Mouse (Mus musculus): Measurements from ENCODE around the gene Hist1h3c. TPM values are rescaled to one million over a fixed set of nuclear protein-coding genes. Genes with fewer than 3 reads are reported as not detected.

The Hist1h3c gene
- total and polyA plus RNA-seq, 2 experiments from 2014 or later: 420 TPM; not detected in 1

GRCm38 (mm10) chr13:23699767-23700166 is 45.6 kb downstream of the Hist1h3c start:
- no peak for DNase-seq (ENCODE audit: low spot score)
- no peak for ATAC-seq (ENCODE audit: low FRiP score)
- no peak overlapping the region for H3K4me3 ChIP-seq (ENCODE audit: low read depth, low read length)

GRCm38 (mm10) chr13:23698996-23699395 is 46.4 kb downstream of the Hist1h3c start:
- no peaks in the 10 kb centered on the region for H3K27me3 ChIP-seq (ENCODE audit: insufficient read depth, low read length)
- H3K4me1 ChIP-seq (ENCODE audit: insufficient read depth, low read length): no peaks in the 10 kb centered on the region
- H3K9ac ChIP-seq (replicated peaks; ENCODE audit: low read length, poor library complexity, severe bottlenecking): no peak overlapping the region
- no peaks in the 10 kb centered on the region for H3K9me3 ChIP-seq (ENCODE audit: low read length)
- no peak for TF ChIP-seq CTCF (IDR thresholded peaks at IDR 0.05)
- no peak for ATAC-seq (ENCODE audit: low FRiP score)
- DNase-seq (ENCODE audit: low spot score): no peak
- peak overlapping the region; percentile 38 for H3K4me2 ChIP-seq (ENCODE audit: low read depth, low read length, poor library complexity, severe bottlenecking)
- H3K4me3 ChIP-seq (ENCODE audit: low read depth, low read length): no peak overlapping the region
- H3K27ac ChIP-seq (ENCODE audit: low read depth, low read length): no peak overlapping the region
- 54% methylated on average over 6 of the region's 6 CpGs for WGBS
- no peaks in the 10 kb centered on the region for H3K36me3 ChIP-seq (ENCODE audit: insufficient read depth, low read length)

More at GRCm38 (mm10) chr13:23699767-23700166, 45.6 kb downstream of the Hist1h3c start:
- WGBS: 69% methylated on average over 3 of the region's 3 CpGs
- no peak for TF ChIP-seq CTCF (IDR thresholded peaks at IDR 0.05)
- no peak overlapping the region for H3K4me2 ChIP-seq (ENCODE audit: low read depth, low read length, poor library complexity, severe bottlenecking)
- H3K36me3 ChIP-seq (ENCODE audit: insufficient read depth, low read length): no peaks in the 10 kb centered on the region
- H3K9ac ChIP-seq (replicated peaks; ENCODE audit: low read length, poor library complexity, severe bottlenecking): no peak overlapping the region
- H3K9me3 ChIP-seq (ENCODE audit: low read length): no peaks in the 10 kb centered on the region
- H3K4me1 ChIP-seq (ENCODE audit: insufficient read depth, low read length): no peaks in the 10 kb centered on the region
- H3K27me3 ChIP-seq (ENCODE audit: insufficient read depth, low read length): no peaks in the 10 kb centered on the region
- no peak overlapping the region for H3K27ac ChIP-seq (ENCODE audit: low read depth, low read length)

- no peaks in the 10 kb centered on the region for H3K36me3 ChIP-seq (ENCODE audit: insufficient read depth, low read length)
- peak; percentile 98 for DNase-seq (ENCODE audit: low spot score)
- peak within 1 kb of the TSS; percentile 78 for H3K27ac ChIP-seq (ENCODE audit: low read depth, low read length)
- ATAC-seq (ENCODE audit: low FRiP score): peak; percentile 97
- 0% methylated on average over 16 of the region's 22 CpGs for WGBS
- no peaks in the 10 kb centered on the region for H3K4me1 ChIP-seq (ENCODE audit: insufficient read depth, low read length)
- H3K27me3 ChIP-seq (ENCODE audit: insufficient read depth, low read length): no peaks in the 10 kb centered on the region
- peak within 1 kb of the TSS; percentile 59 for H3K4me2 ChIP-seq (ENCODE audit: low read depth, low read length, poor library complexity, severe bottlenecking)
- no peaks in the 10 kb centered on the region for H3K9me3 ChIP-seq (ENCODE audit: low read length)
- peak within 1 kb of the TSS; percentile 43 for H3K4me3 ChIP-seq (ENCODE audit: low read depth, low read length)
- peak; percentile 21 for TF ChIP-seq CTCF (IDR thresholded peaks at IDR 0.05)
- H3K9ac ChIP-seq (replicated peaks; ENCODE audit: low read length, poor library complexity, severe bottlenecking): peak within 1 kb of the TSS; percentile 56
Observed at GRCm38 (mm10) chr13:23698300-23698693, 47.1 kb downstream of the Hist1h3c start, which contains the start of gene Hist1h4c. TSS of gene Hist1h4c (minus strand) at chr13:23698454.

- H3K4me3 ChIP-seq (ENCODE audit: low read depth, low read length): peak overlapping the region; percentile 43
- peak; percentile 86 for ATAC-seq (ENCODE audit: low FRiP score)
- peak overlapping the region; percentile 56 for H3K9ac ChIP-seq (replicated peaks; ENCODE audit: low read length, poor library complexity, severe bottlenecking)
- no peaks in the 10 kb centered on the region for H3K27me3 ChIP-seq (ENCODE audit: insufficient read depth, low read length)
- peak; percentile 77 for DNase-seq (ENCODE audit: low spot score)
- H3K27ac ChIP-seq (ENCODE audit: low read depth, low read length): peak overlapping the region; percentile 78
- no peaks in the 10 kb centered on the region for H3K4me1 ChIP-seq (ENCODE audit: insufficient read depth, low read length)
- peak; percentile 85 for TF ChIP-seq CTCF (IDR thresholded peaks at IDR 0.05)
- WGBS: under 1% methylated on average over 21 of the region's 32 CpGs
- H3K4me2 ChIP-seq (ENCODE audit: low read depth, low read length, poor library complexity, severe bottlenecking): peak overlapping the region; percentile 59
- no peaks in the 10 kb centered on the region for H3K9me3 ChIP-seq (ENCODE audit: low read length)
- no peaks in the 10 kb centered on the region for H3K36me3 ChIP-seq (ENCODE audit: insufficient read depth, low read length)
Observed at GRCm38 (mm10) chr13:23697491-23698299, 47.7 kb downstream of the Hist1h3c start.

- no peak overlapping the region for H3K27ac ChIP-seq (ENCODE audit: low read depth, low read length)
- H3K4me1 ChIP-seq (ENCODE audit: insufficient read depth, low read length): no peaks in the 10 kb centered on the region
- H3K4me2 ChIP-seq (ENCODE audit: low read depth, low read length, poor library complexity, severe bottlenecking): no peak overlapping the region
- no peak overlapping the region for H3K9ac ChIP-seq (replicated peaks; ENCODE audit: low read length, poor library complexity, severe bottlenecking)
- no peaks in the 10 kb centered on the region for H3K27me3 ChIP-seq (ENCODE audit: insufficient read depth, low read length)
- 64% methylated on average over 15 of the region's 15 CpGs for WGBS
- no peak for ATAC-seq (ENCODE audit: low FRiP score)
- H3K9me3 ChIP-seq (ENCODE audit: low read length): no peaks in the 10 kb centered on the region
- no peak for TF ChIP-seq CTCF (IDR thresholded peaks at IDR 0.05)
- no peaks in the 10 kb centered on the region for H3K36me3 ChIP-seq (ENCODE audit: insufficient read depth, low read length)
- H3K4me3 ChIP-seq (ENCODE audit: low read depth, low read length): no peak overlapping the region
- no peak for DNase-seq (ENCODE audit: low spot score)
Observed at GRCm38 (mm10) chr13:23696061-23696474, 49.3 kb downstream of the Hist1h3c start.

- Histone ChIP-seq H3K27ac (ENCODE audit: low read depth, low read length) (no peak within 1 kb of the TSS), H3K9ac (replicated peaks; ENCODE audit: low read length, poor library complexity, severe bottlenecking) (no peak within 1 kb of the TSS), H3K4me1 (ENCODE audit: insufficient read depth, low read length) (no peaks in the 10 kb centered on the region), H3K4me3 (ENCODE audit: low read depth, low read length) (no peak within 1 kb of the TSS), H3K36me3 (ENCODE audit: insufficient read depth, low read length) (no peaks in the 10 kb centered on the region), H3K27me3 (ENCODE audit: insufficient read depth, low read length) (no peaks in the 10 kb centered on the region), H3K9me3 (ENCODE audit: low read length) (no peaks in the 10 kb centered on the region), H3K4me2 (ENCODE audit: low read depth, low read length, poor library complexity, severe bottlenecking) (no peak within 1 kb of the TSS)
- DNase-seq (ENCODE audit: low spot score): no peak
- 56% methylated on average over 12 of the region's 13 CpGs for WGBS
- ATAC-seq (ENCODE audit: low FRiP score): no peak
- TF ChIP-seq CTCF (IDR thresholded peaks at IDR 0.05): no peak
Observed at GRCm38 (mm10) chr13:23695514-23695913, 49.9 kb downstream of the Hist1h3c start, which contains the start of gene Hist1h1t. TSS of gene Hist1h1t (plus strand) at chr13:23695814.

Small RNA genes lying within 50 kb of the gene (microRNA-seq; reads per million reads assigned to microRNA genes)
- not detected for gene Gm44314 (ENCODE audit: borderline number of aligned reads)
- gene Gm44484 (ENCODE audit: borderline number of aligned reads): not detected

Other genes starting within 250 kb of the Hist1h3c start
Only the 30 nearest of the 37 such genes appear.
- 21.3 and 23.4 TPM in 2 replicates for gene Hist1h1d, start 192.3 kb downstream of the Hist1h3c start, total RNA-seq (2014; rRNA removed)
- 0.04 and 0.07 TPM in 2 replicates for gene Hist1h1d, start 192.3 kb downstream of the Hist1h3c start, polyA plus RNA-seq (2015; fragmentation: Nextera tagmentation; extraction: Ambion mirVana)
- gene Hist1h3e, start 183.2 kb downstream of the Hist1h3c start, total RNA-seq (2014; rRNA removed): 203 and 384 TPM in 2 replicates
- 1.2 and 1.9 TPM in 2 replicates for gene Hist1h3e, start 183.2 kb downstream of the Hist1h3c start, polyA plus RNA-seq (2015; fragmentation: Nextera tagmentation; extraction: Ambion mirVana)
- gene Hist1h2ae, start 174.4 kb downstream of the Hist1h3c start, total RNA-seq (2014; rRNA removed): 76.7 and 98.8 TPM in 2 replicates
- gene Hist1h2ae, start 174.4 kb downstream of the Hist1h3c start, polyA plus RNA-seq (2015; fragmentation: Nextera tagmentation; extraction: Ambion mirVana): 4.5 and 5.9 TPM in 2 replicates
- gene Hist1h2bg, start 174.2 kb downstream of the Hist1h3c start, total RNA-seq (2014; rRNA removed): 248 and 572 TPM in 2 replicates
- 2.8 and 4.5 TPM in 2 replicates for gene Hist1h2bg, start 174.2 kb downstream of the Hist1h3c start, polyA plus RNA-seq (2015; fragmentation: Nextera tagmentation; extraction: Ambion mirVana)
- gene Hist1h2bf, start 171.4 kb downstream of the Hist1h3c start, total RNA-seq (2014; rRNA removed): 194 and 327 TPM in 2 replicates
- gene Hist1h2bf, start 171.4 kb downstream of the Hist1h3c start, polyA plus RNA-seq (2015; fragmentation: Nextera tagmentation; extraction: Ambion mirVana): 0.43 TPM in 1 of 2 replicates, not detected in the other
- gene Hist1h2ad, start 171.2 kb downstream of the Hist1h3c start, total RNA-seq (2014; rRNA removed): 162 and 232 TPM in 2 replicates
- gene Hist1h2ad, start 171.2 kb downstream of the Hist1h3c start, polyA plus RNA-seq (2015; fragmentation: Nextera tagmentation; extraction: Ambion mirVana): not detected in 2 replicates
- 49.8 and 92.5 TPM in 2 replicates for gene Hist1h3d, start 169.8 kb downstream of the Hist1h3c start, total RNA-seq (2014; rRNA removed)
- 0.42 and 0.55 TPM in 2 replicates for gene Hist1h3d, start 169.8 kb downstream of the Hist1h3c start, polyA plus RNA-seq (2015; fragmentation: Nextera tagmentation; extraction: Ambion mirVana)
- gene Hist1h4d, start 164.0 kb downstream of the Hist1h3c start, total RNA-seq (2014; rRNA removed): 900 and 1,141 TPM in 2 replicates
- 18.0 and 18.8 TPM in 2 replicates for gene Hist1h4d, start 164.0 kb downstream of the Hist1h3c start, polyA plus RNA-seq (2015; fragmentation: Nextera tagmentation; extraction: Ambion mirVana)
- gene Hist1h2be, start 124.5 kb downstream of the Hist1h3c start, total RNA-seq (2014; rRNA removed): 75.1 and 75.2 TPM in 2 replicates
- 0.32 and 0.33 TPM in 2 replicates for gene Hist1h2be, start 124.5 kb downstream of the Hist1h3c start, polyA plus RNA-seq (2015; fragmentation: Nextera tagmentation; extraction: Ambion mirVana)
- gene Hist1h1e, start 123.0 kb downstream of the Hist1h3c start, total RNA-seq (2014; rRNA removed): 159 and 160 TPM in 2 replicates
- 8.0 and 9.5 TPM in 2 replicates for gene Hist1h1e, start 123.0 kb downstream of the Hist1h3c start, polyA plus RNA-seq (2015; fragmentation: Nextera tagmentation; extraction: Ambion mirVana)
- 16.6 and 45.8 TPM in 2 replicates for gene Hist1h2ac, start 61.7 kb downstream of the Hist1h3c start, total RNA-seq (2014; rRNA removed)
- gene Hist1h2ac, start 61.7 kb downstream of the Hist1h3c start, polyA plus RNA-seq (2015; fragmentation: Nextera tagmentation; extraction: Ambion mirVana): 0.21 and 0.28 TPM in 2 replicates
- gene Hist1h2bc, start 61.4 kb downstream of the Hist1h3c start, total RNA-seq (2014; rRNA removed): 66.3 and 125 TPM in 2 replicates
- gene Hist1h2bc, start 61.4 kb downstream of the Hist1h3c start, polyA plus RNA-seq (2015; fragmentation: Nextera tagmentation; extraction: Ambion mirVana): 23.7 and 28.6 TPM in 2 replicates
- gene Hist1h1t, start 49.8 kb downstream of the Hist1h3c start, total RNA-seq (2014; rRNA removed): 0.93 TPM in 1 of 2 replicates, not detected in the other
- not detected in 2 replicates for gene Hist1h1t, start 49.8 kb downstream of the Hist1h3c start, polyA plus RNA-seq (2015; fragmentation: Nextera tagmentation; extraction: Ambion mirVana)
- 622 and 783 TPM in 2 replicates for gene Hist1h4c, start 47.1 kb downstream of the Hist1h3c start, total RNA-seq (2014; rRNA removed)
- gene Hist1h4c, start 47.1 kb downstream of the Hist1h3c start, polyA plus RNA-seq (2015; fragmentation: Nextera tagmentation; extraction: Ambion mirVana): 1.5 and 2.2 TPM in 2 replicates
- gene Hfe, start 34.7 kb downstream of the Hist1h3c start, total RNA-seq (2014; rRNA removed): 1.8 and 2.5 TPM in 2 replicates
- 4.0 and 5.8 TPM in 2 replicates for gene Hfe, start 34.7 kb downstream of the Hist1h3c start, polyA plus RNA-seq (2015; fragmentation: Nextera tagmentation; extraction: Ambion mirVana)
- gene Hist1h1c, start 6.8 kb downstream of the Hist1h3c start, total RNA-seq (2014; rRNA removed): 243 and 275 TPM in 2 replicates
- gene Hist1h1c, start 6.8 kb downstream of the Hist1h3c start, polyA plus RNA-seq (2015; fragmentation: Nextera tagmentation; extraction: Ambion mirVana): 26.1 and 26.5 TPM in 2 replicates
- 491 and 821 TPM in 2 replicates for gene Hist1h2bb, start 1.1 kb upstream of the Hist1h3c start, total RNA-seq (2014; rRNA removed)
- gene Hist1h2bb, start 1.1 kb upstream of the Hist1h3c start, polyA plus RNA-seq (2015; fragmentation: Nextera tagmentation; extraction: Ambion mirVana): 0.61 TPM in 1 of 2 replicates, not detected in the other
- 98.5 and 290 TPM in 2 replicates for gene Hist1h2ab, start 5.5 kb upstream of the Hist1h3c start, total RNA-seq (2014; rRNA removed)
- gene Hist1h2ab, start 5.5 kb upstream of the Hist1h3c start, polyA plus RNA-seq (2015; fragmentation: Nextera tagmentation; extraction: Ambion mirVana): 2.1 and 2.4 TPM in 2 replicates
- gene Hist1h3b, start 6.7 kb upstream of the Hist1h3c start, total RNA-seq (2014; rRNA removed): 124 and 290 TPM in 2 replicates
- gene Hist1h3b, start 6.7 kb upstream of the Hist1h3c start, polyA plus RNA-seq (2015; fragmentation: Nextera tagmentation; extraction: Ambion mirVana): 0.50 and 0.51 TPM in 2 replicates
- gene Hist1h4b, start 11.4 kb upstream of the Hist1h3c start, total RNA-seq (2014; rRNA removed): 143 and 315 TPM in 2 replicates
- gene Hist1h4b, start 11.4 kb upstream of the Hist1h3c start, polyA plus RNA-seq (2015; fragmentation: Nextera tagmentation; extraction: Ambion mirVana): 1.6 and 2.0 TPM in 2 replicates
- gene Hist1h4a, start 15.6 kb upstream of the Hist1h3c start, total RNA-seq (2014; rRNA removed): 171 and 405 TPM in 2 replicates
- not detected in 2 replicates for gene Hist1h4a, start 15.6 kb upstream of the Hist1h3c start, polyA plus RNA-seq (2015; fragmentation: Nextera tagmentation; extraction: Ambion mirVana)
- gene Hist1h3a, start 16.8 kb upstream of the Hist1h3c start, total RNA-seq (2014; rRNA removed): 322 and 620 TPM in 2 replicates
- gene Hist1h3a, start 16.8 kb upstream of the Hist1h3c start, polyA plus RNA-seq (2015; fragmentation: Nextera tagmentation; extraction: Ambion mirVana): 0.99 and 1.4 TPM in 2 replicates
- gene Hist1h1a, start 18.1 kb upstream of the Hist1h3c start, total RNA-seq (2014; rRNA removed): 90.8 and 138 TPM in 2 replicates
- gene Hist1h1a, start 18.1 kb upstream of the Hist1h3c start, polyA plus RNA-seq (2015; fragmentation: Nextera tagmentation; extraction: Ambion mirVana): not detected in 2 replicates
- not detected in 2 replicates for gene Trim38, start 24.3 kb upstream of the Hist1h3c start, total RNA-seq (2014; rRNA removed)
- 0.10 TPM in 1 of 2 replicates, not detected in the other for gene Trim38, start 24.3 kb upstream of the Hist1h3c start, polyA plus RNA-seq (2015; fragmentation: Nextera tagmentation; extraction: Ambion mirVana)
- 0.11 TPM in 1 of 2 replicates, not detected in the other for gene Slc17a2, start 61.4 kb upstream of the Hist1h3c start, total RNA-seq (2014; rRNA removed)
- gene Slc17a2, start 61.4 kb upstream of the Hist1h3c start, polyA plus RNA-seq (2015; fragmentation: Nextera tagmentation; extraction: Ambion mirVana): not detected in 2 replicates
- gene Slc17a3, start 93.8 kb upstream of the Hist1h3c start, total RNA-seq (2014; rRNA removed): 0.05 TPM in 1 of 2 replicates, not detected in the other
- not detected in 2 replicates for gene Slc17a3, start 93.8 kb upstream of the Hist1h3c start, polyA plus RNA-seq (2015; fragmentation: Nextera tagmentation; extraction: Ambion mirVana)
- not detected in 2 replicates for gene Slc17a1, start 122.1 kb upstream of the Hist1h3c start, total RNA-seq (2014; rRNA removed)
- not detected in 2 replicates for gene Slc17a1, start 122.1 kb upstream of the Hist1h3c start, polyA plus RNA-seq (2015; fragmentation: Nextera tagmentation; extraction: Ambion mirVana)
- gene Slc17a4, start 169.4 kb upstream of the Hist1h3c start, total RNA-seq (2014; rRNA removed): not detected in 2 replicates
- gene Slc17a4, start 169.4 kb upstream of the Hist1h3c start, polyA plus RNA-seq (2015; fragmentation: Nextera tagmentation; extraction: Ambion mirVana): not detected in 2 replicates
- not detected in 2 replicates for gene Hist1h2ba, start 188.6 kb upstream of the Hist1h3c start, total RNA-seq (2014; rRNA removed)
- not detected in 2 replicates for gene Hist1h2ba, start 188.6 kb upstream of the Hist1h3c start, polyA plus RNA-seq (2015; fragmentation: Nextera tagmentation; extraction: Ambion mirVana)
- not detected in 2 replicates for gene Hist1h2aa, start 188.9 kb upstream of the Hist1h3c start, total RNA-seq (2014; rRNA removed)
- gene Hist1h2aa, start 188.9 kb upstream of the Hist1h3c start, polyA plus RNA-seq (2015; fragmentation: Nextera tagmentation; extraction: Ambion mirVana): not detected in 2 replicates